Mouse (Mus musculus) erythroblast, embryonic 14.5 days (primary cell): ENCODE data around the gene Il31ra.

Experiments
- GATA1 ChIP-seq: IDR thresholded peaks from 2 replicates; pipeline ENCODE4 v1.6.1; 2012; ENCODE audit warnings: low read length, inconsistent platforms, mixed read lengths
- TAL1 ChIP-seq: IDR thresholded peaks from 3 replicates; pipeline ENCODE4 v1.6.1; 2012; ENCODE audit warnings: low read length, inconsistent platforms, mixed read lengths

DNA sequence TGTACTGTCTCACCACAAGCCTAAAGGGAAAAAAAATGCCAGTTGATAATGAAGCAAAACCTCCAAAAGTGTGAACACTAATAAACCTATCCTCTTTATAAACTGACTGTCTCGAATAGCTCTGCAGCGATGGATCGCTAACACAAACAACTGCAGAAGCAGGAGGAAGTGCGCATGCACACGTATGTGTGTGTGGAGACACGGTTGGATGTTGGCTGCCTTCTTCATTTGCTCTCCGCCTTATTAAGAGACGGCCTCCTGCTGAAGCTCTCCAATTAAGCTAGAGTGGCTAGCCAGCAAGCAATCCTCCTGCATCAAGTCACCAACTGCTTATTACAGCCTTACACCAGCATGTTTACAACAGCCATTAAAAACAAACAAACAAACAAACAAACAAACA lies 11.9 kb downstream of the Il31ra start:
- TF ChIP-seq GATA1 (no peak), TAL1 (no peak)
